Mouse (Mus musculus) forebrain, embryonic 14.5 days (tissue): Measurements from ENCODE around the gene Grasp. TPM values are rescaled to one million over a fixed set of nuclear protein-coding genes. Genes with fewer than 3 reads are reported as not detected.
A peak's percentile ranks its signal among the peaks of the same experiment; 100 is the strongest.

ENCODE experiments used
- ATAC-seq: fragments of 200-750 bp; cut with Nextera tagmentation; 2 replicates; pipeline ENCODE4 v1.8.0; 2017; ENCODE audit warnings: mild to moderate bottlenecking, moderate library complexity
- DNase-seq: peaks from one replicate; pipeline ENCODE4 v3.0.0-alpha.2; 2015; ENCODE audit warnings: low spot score
- H3K27ac ChIP-seq: fragments of 300-500 bp; sonication (generic); 2 replicates; pipeline ENCODE4 v1.5.1; 2014; ENCODE audit warnings: low read depth, mild to moderate bottlenecking, control low read depth, low read length, moderate library complexity
- H3K27me3 ChIP-seq: fragments of 300-500 bp; sonication (generic); replicated peaks from 2 replicates; pipeline ENCODE4 v1.6.1; 2014; ENCODE audit warnings: low read length, control low read depth, mixed read lengths; ENCODE audit not compliant: control insufficient read depth, insufficient read depth
- H3K36me3 ChIP-seq: fragments of 300-500 bp; sonication (generic); 2 replicates; pipeline ENCODE4 v1.6.1; 2014; ENCODE audit warnings: low read length, control low read depth; ENCODE audit not compliant: control insufficient read depth, insufficient read depth
- H3K4me1 ChIP-seq: fragments of 300-500 bp; sonication (generic); 2 replicates; pipeline ENCODE4 v1.6.1; 2014; ENCODE audit warnings: antibody characterized with exemption, low read length, control low read depth; ENCODE audit not compliant: control insufficient read depth, insufficient read depth
- H3K4me2 ChIP-seq: fragments of 300-500 bp; sonication (generic); 2 replicates; pipeline ENCODE4 v1.6.1; 2014; ENCODE audit warnings: mild to moderate bottlenecking, control low read depth, low read length
- H3K4me3 ChIP-seq: fragments of 300-500 bp; sonication (generic); 2 replicates; pipeline ENCODE4 v1.5.1; 2014; ENCODE audit warnings: low read depth, low read length, control low read depth
- H3K9ac ChIP-seq: fragments of 300-500 bp; sonication (generic); 2 replicates; pipeline ENCODE4 v1.6.1; 2014; ENCODE audit warnings: mild to moderate bottlenecking, low read length, control low read depth, moderate library complexity
- H3K9me3 ChIP-seq: fragments of 300-500 bp; sonication (generic); replicated peaks from 2 replicates; pipeline ENCODE4 v1.6.1; 2016; ENCODE audit warnings: low read length, control low read depth, mixed read lengths; ENCODE audit not compliant: control insufficient read depth
- WGBS: fragments of 180-500 bp; shearing (Covaris S2); extraction: QIAGEN DNeasy Blood & Tissue Kit; methylation state at CpG from one replicate; pipeline ENCODE4 v1.1.7; 2014; 5-methylcytosine and 5-hydroxymethylcytosine counted together
- polyA plus RNA-seq: library from polyadenylated mRNA; unstranded; fragments of >200 nt; fragmentation: Nextera tagmentation; extraction: Ambion mirVana; gene quantifications from 2 replicates; pipeline ENCODE4 v1.2.1, GENCODE M21; 2014

Grasp gene
- polyA plus RNA-seq, 1 experiment from 2014 or later, result 0.93 TPM

- Histone ChIP-seq H3K9ac (peak overlapping the region; percentile 21; the same call in 1 of the 2 replicates), H3K27ac (no peak overlapping the region), H3K36me3 (0 out of 2 replicates have a peak, but pooled peaks cover under 1% of the 10 kb centered on the region), H3K27me3 (0 out of 2 replicates have a peak, but pooled peaks cover 2% of the 10 kb centered on the region), H3K4me3 (no peak overlapping the region), H3K9me3 (no peaks in the 10 kb centered on the region), H3K4me2 (no peak overlapping the region), H3K4me1 (peaks cover 4% of the 10 kb centered on the region; the same call in 1 of the 2 replicates)
- no peak for ATAC-seq
- WGBS, result 48% methylated on average over 12 of the region's 12 CpGs
- DNase-seq, result no peak
Measured at GRCm38 (mm10) chr15:101235728-101236327, 11.8 kb downstream of the Grasp start.

DNA sequence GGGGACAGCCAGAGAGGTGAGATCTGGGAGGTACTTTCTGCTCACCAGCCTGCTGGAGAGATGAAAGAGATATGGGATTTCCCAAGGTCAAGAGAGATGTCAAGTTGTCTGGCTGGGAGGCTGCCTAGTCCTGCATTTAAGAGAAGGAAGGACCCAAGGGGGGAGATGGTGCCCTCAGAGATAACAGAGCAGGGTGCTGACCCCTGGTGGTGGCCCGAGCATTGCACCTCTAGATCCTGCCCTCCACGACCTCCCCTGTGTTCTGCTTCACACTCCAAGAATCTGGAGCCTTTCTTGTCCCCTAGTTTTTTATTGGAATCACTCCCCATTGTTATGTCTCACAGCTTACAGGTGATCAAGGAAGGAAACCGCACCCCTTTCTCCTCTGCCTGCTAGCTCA is 12.9 kb downstream of the Grasp start:
- H3K4me2 ChIP-seq, result no peak overlapping the region
- WGBS, result 3% methylated on average over 3 of the region's 3 CpGs
- no peaks in the 10 kb centered on the region for H3K9me3 ChIP-seq
- no peak for ATAC-seq
- H3K27me3 ChIP-seq, result 0 out of 2 replicates have a peak, but pooled peaks cover 2% of the 10 kb centered on the region
- no peak for DNase-seq
- no peak overlapping the region for H3K27ac ChIP-seq
- H3K9ac ChIP-seq, result no peak overlapping the region
- no peak overlapping the region for H3K4me3 ChIP-seq
- H3K36me3 ChIP-seq, result no peaks in the 10 kb centered on the region
- H3K4me1 ChIP-seq, result peaks cover 4% of the 10 kb centered on the region

DNA sequence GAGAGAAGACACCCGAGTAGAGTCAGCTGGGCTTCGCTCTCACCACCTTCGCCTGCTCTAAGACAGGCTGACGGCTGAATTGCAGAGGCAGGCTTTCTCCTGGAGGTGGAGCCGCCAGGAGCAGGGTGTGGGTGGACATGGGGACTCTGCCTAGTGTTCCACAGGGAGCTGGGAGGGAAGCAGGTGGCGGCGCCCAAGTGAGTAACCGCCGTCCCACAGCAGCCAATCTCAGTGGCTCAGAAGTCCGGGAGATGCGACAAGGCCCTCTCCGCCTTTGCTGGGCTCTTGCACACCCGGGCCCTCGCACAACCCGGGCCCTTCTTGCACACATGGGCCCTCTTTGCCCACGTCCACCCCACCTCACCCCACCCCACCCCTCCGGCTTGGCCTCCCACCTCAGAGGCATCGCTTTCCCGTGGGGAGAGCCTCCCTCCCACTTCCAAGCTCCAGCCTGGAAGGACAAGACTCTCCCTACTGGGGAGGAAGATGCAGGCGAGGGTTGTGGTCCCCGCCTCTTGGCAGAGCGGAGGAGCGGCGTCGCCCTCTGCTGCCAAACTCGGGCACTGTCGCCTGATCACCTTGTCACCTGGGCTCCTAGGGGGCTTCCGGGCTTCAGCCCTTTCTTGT is 15.0 kb downstream of the Grasp start:
- H3K9me3 ChIP-seq, result no peaks in the 10 kb centered on the region
- no peak overlapping the region for H3K27ac ChIP-seq
- H3K4me3 ChIP-seq, result peak overlapping the region; percentile 16
- H3K9ac ChIP-seq, result peak overlapping the region; percentile 49
- peak; percentile 67 for DNase-seq
- H3K4me2 ChIP-seq, result peak overlapping the region; percentile 50
- WGBS, result 5% methylated on average over 28 of the region's 28 CpGs
- ATAC-seq, result peak; percentile 55
- H3K36me3 ChIP-seq, result no peaks in the 10 kb centered on the region
- H3K4me1 ChIP-seq, result peaks cover 4% of the 10 kb centered on the region
- 0 out of 2 replicates have a peak, but pooled peaks cover 2% of the 10 kb centered on the region for H3K27me3 ChIP-seq

DNA sequence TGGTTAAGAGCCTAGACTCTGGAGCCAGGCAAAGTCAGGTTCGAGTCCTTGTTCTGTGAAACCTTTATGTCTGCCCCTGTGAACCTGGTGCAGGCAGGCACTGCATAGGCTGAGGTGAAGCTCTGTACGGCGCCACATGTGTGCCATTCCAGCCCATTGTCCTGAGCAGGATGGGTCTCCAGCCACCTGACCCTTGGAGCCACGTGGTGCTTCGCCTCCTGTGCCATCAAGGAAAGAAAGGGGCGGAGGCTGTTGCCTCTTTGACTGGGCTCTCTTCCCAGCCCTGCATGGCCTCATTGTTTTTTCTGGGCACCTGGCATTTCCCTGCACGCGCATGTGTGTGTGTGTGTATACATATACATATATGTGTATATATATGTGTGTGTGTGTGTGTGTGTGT is 15.8 kb downstream of the Grasp start:
- Histone ChIP-seq H3K27ac (no peak overlapping the region), H3K36me3 (no peaks in the 10 kb centered on the region), H3K4me3 (no peak overlapping the region), H3K9ac (no peak overlapping the region), H3K4me2 (no peak overlapping the region), H3K27me3 (0 out of 2 replicates have a peak, but pooled peaks cover 2% of the 10 kb centered on the region), H3K9me3 (no peaks in the 10 kb centered on the region), H3K4me1 (peaks cover 4% of the 10 kb centered on the region)
- 59% methylated on average over 8 of the region's 8 CpGs for WGBS
- ATAC-seq (no peak), DNase-seq (no peak)

- H3K4me2 ChIP-seq, result peak overlapping the region; percentile 36
- 10% methylated on average over 10 of the region's 10 CpGs for WGBS
Measured at GRCm38 (mm10) chr15:101240799-101241204, 16.8 kb downstream of the Grasp start.

GRCm38 (mm10) chr15:101241236-101241635 is 17.2 kb downstream of the Grasp start:
- Histone ChIP-seq H3K27me3 (0 out of 2 replicates have a peak, but pooled peaks cover 2% of the 10 kb centered on the region), H3K27ac (no peak overlapping the region), H3K4me2 (peak overlapping the region; percentile 36; the same call in 1 of the 2 replicates), H3K4me3 (no peak overlapping the region), H3K9me3 (no peaks in the 10 kb centered on the region), H3K36me3 (no peaks in the 10 kb centered on the region), H3K9ac (peak overlapping the region; percentile 26), H3K4me1 (peaks cover 3% of the 10 kb centered on the region; the same call in 1 of the 2 replicates)
- no peak for DNase-seq
- 67% methylated on average over 9 of the region's 9 CpGs for WGBS
- ATAC-seq, result no peak

More at GRCm38 (mm10) chr15:101240799-101241204, 16.8 kb downstream of the Grasp start:
- H3K4me1 ChIP-seq, result peaks cover 2% of the 10 kb centered on the region; the same call in 1 of the 2 replicates
- H3K4me3 ChIP-seq, result 0 out of 2 replicates have a peak overlapping the region, but pooled peaks have one; percentile 11
- ATAC-seq, result peak; percentile 65; the same call in 1 of the 2 replicates
- H3K9ac ChIP-seq, result peak overlapping the region; percentile 26
- DNase-seq, result peak; percentile 91
- no peaks in the 10 kb centered on the region for H3K36me3 ChIP-seq
- no peak overlapping the region for H3K27ac ChIP-seq
- H3K9me3 ChIP-seq, result no peaks in the 10 kb centered on the region
- 0 out of 2 replicates have a peak, but pooled peaks cover 2% of the 10 kb centered on the region for H3K27me3 ChIP-seq

GRCm38 (mm10) chr15:101241853-101242252 is 17.9 kb downstream of the Grasp start:
- no peak overlapping the region for H3K9ac ChIP-seq
- WGBS, result 84% methylated on average over 9 of the region's 9 CpGs

GRCm38 (mm10) chr15:101242645-101243044 is 18.7 kb downstream of the Grasp start:
- H3K4me2 ChIP-seq, result no peak overlapping the region
- H3K4me1 ChIP-seq, result peaks cover 3% of the 10 kb centered on the region; the same call in 1 of the 2 replicates
- no peak overlapping the region for H3K9ac ChIP-seq
- DNase-seq (no peak), ATAC-seq (no peak)
- H3K36me3 ChIP-seq, result no peaks in the 10 kb centered on the region
- no peak overlapping the region for H3K4me3 ChIP-seq
- 21% methylated on average over 8 of the region's 8 CpGs for WGBS
- H3K27ac ChIP-seq, result no peak overlapping the region
- H3K9me3 ChIP-seq, result no peaks in the 10 kb centered on the region
- 0 out of 2 replicates have a peak, but pooled peaks cover 2% of the 10 kb centered on the region for H3K27me3 ChIP-seq

More at GRCm38 (mm10) chr15:101241853-101242252, 17.9 kb downstream of the Grasp start:
- ATAC-seq (no peak), DNase-seq (no peak)
- peaks cover 3% of the 10 kb centered on the region; the same call in 1 of the 2 replicates for H3K4me1 ChIP-seq
- H3K4me2 ChIP-seq, result no peak overlapping the region
- no peak overlapping the region for H3K4me3 ChIP-seq
- 0 out of 2 replicates have a peak, but pooled peaks cover 2% of the 10 kb centered on the region for H3K27me3 ChIP-seq
- H3K9me3 ChIP-seq, result no peaks in the 10 kb centered on the region
- H3K36me3 ChIP-seq, result no peaks in the 10 kb centered on the region
- no peak overlapping the region for H3K27ac ChIP-seq
